Mouse (Mus musculus) liver, embryonic 11.5 days (tissue): ENCODE results near the gene Slc25a17. TPM values are rescaled to one million over a fixed set of nuclear protein-coding genes. Genes with fewer than 3 reads are reported as not detected.
A peak's percentile ranks its signal among the peaks of the same experiment; 100 is the strongest.

Experiments
- ATAC-seq: fragments of 200-750 bp; cut with Nextera tagmentation; replicated peaks from 2 replicates; pipeline ENCODE4 v1.8.0; 2017; ENCODE audit warnings: moderate number of reproducible peaks, mild to moderate bottlenecking, moderate TSS enrichment, moderate library complexity; ENCODE audit not compliant: low FRiP score
- DNase-seq: peaks from one replicate; pipeline ENCODE4 v3.0.0-alpha.2; 2017; ENCODE audit warnings: low spot score
- H3K27ac ChIP-seq: fragments of 300-500 bp; sonication (generic); 2 replicates; pipeline ENCODE4 v1.5.1; 2014; ENCODE audit warnings: mild to moderate bottlenecking, low read depth, low read length, control low read depth
- H3K27me3 ChIP-seq: fragments of 300-500 bp; sonication (generic); replicated peaks from 2 replicates; pipeline ENCODE4 v1.6.1; 2014; ENCODE audit warnings: low read length, mixed read lengths; ENCODE audit not compliant: control insufficient read depth, insufficient read depth
- H3K36me3 ChIP-seq: fragments of 300-500 bp; sonication (generic); 2 replicates; pipeline ENCODE4 v1.6.1; 2014; ENCODE audit warnings: mild to moderate bottlenecking, low read length, moderate library complexity, mixed read lengths; ENCODE audit not compliant: control insufficient read depth, insufficient read depth
- H3K4me1 ChIP-seq: fragments of 300-500 bp; sonication (generic); replicated peaks from 2 replicates; pipeline ENCODE4 v1.6.1; 2014; ENCODE audit warnings: low read length, mixed read lengths; ENCODE audit not compliant: control insufficient read depth, insufficient read depth
- H3K4me2 ChIP-seq: fragments of 300-500 bp; sonication (generic); 2 replicates; pipeline ENCODE4 v1.6.1; 2014; ENCODE audit warnings: mild to moderate bottlenecking, control low read depth, moderate library complexity
- H3K4me3 ChIP-seq: fragments of 300-500 bp; sonication (generic); 2 replicates; pipeline ENCODE4 v1.5.1; 2014; ENCODE audit warnings: low read depth, low read length, control low read depth
- H3K9ac ChIP-seq: fragments of 300-500 bp; sonication (generic); 2 replicates; pipeline ENCODE4 v1.6.1; 2014; ENCODE audit warnings: low read depth, low read length, control low read depth
- H3K9me3 ChIP-seq: fragments of 300-500 bp; sonication (generic); 2 replicates; pipeline ENCODE4 v1.6.1; 2016; ENCODE audit warnings: low read length, inconsistent platforms, mixed read lengths; ENCODE audit not compliant: control insufficient read depth
- WGBS: fragments of 180-500 bp; shearing (Covaris S2); extraction: QIAGEN DNeasy Blood & Tissue Kit; methylation state at CpG from one replicate; pipeline ENCODE4 v1.1.7; 2014; 5-methylcytosine and 5-hydroxymethylcytosine counted together
- polyA plus RNA-seq: library from polyadenylated mRNA; unstranded; fragments of >200 nt; fragmentation: Nextera tagmentation; extraction: Ambion mirVana; gene quantifications from 2 replicates; pipeline ENCODE4 v1.2.1, GENCODE M21; 2014

The Slc25a17 gene
- 71.9 and 74.6 TPM in 2 replicates for polyA plus RNA-seq

- ATAC-seq (peak; percentile 97), DNase-seq (peak; percentile 91)
- Histone ChIP-seq H3K36me3 (peaks cover 10% of the 10 kb centered on the region), H3K4me3 (peak within 1 kb of the TSS; percentile 73), H3K9ac (peak within 1 kb of the TSS; percentile 69), H3K27ac (peak within 1 kb of the TSS; percentile 80), H3K9me3 (no peaks in the 10 kb centered on the region), H3K27me3 (no peaks in the 10 kb centered on the region), H3K4me2 (peak within 1 kb of the TSS; percentile 90), H3K4me1 (peaks cover 28% of the 10 kb centered on the region)
- under 1% methylated on average over 30 of the region's 30 CpGs for WGBS
These were observed at the start of gene Slc25a17 for GRCm38 (mm10) chr15:81360345-81361021. Gene Slc25a17, minus strand, starts transcription at chr15:81360812.

- WGBS: 88% methylated on average over 1 of the region's 1 CpGs
- H3K9me3 ChIP-seq: no peaks in the 10 kb centered on the region
These were observed 47.6 kb upstream of the Slc25a17 start, which contains the start of gene Dnajb7 for GRCm38 (mm10) chr15:81408199-81408598. Gene Dnajb7, minus strand, starts transcription at chr15:81408299.

GRCm38 (mm10) chr15:81405008-81405407 lies 44.4 kb upstream of the Slc25a17 start:
- Histone ChIP-seq H3K9me3 (no peaks in the 10 kb centered on the region), H3K27ac (no peak overlapping the region), H3K36me3 (no peaks in the 10 kb centered on the region), H3K4me3 (no peak overlapping the region), H3K4me1 (peaks cover 9% of the 10 kb centered on the region; the same call in 1 of the 2 replicates), H3K4me2 (no peak overlapping the region), H3K9ac (no peak overlapping the region), H3K27me3 (no peaks in the 10 kb centered on the region)
- 89% methylated on average over 3 of the region's 3 CpGs for WGBS
- DNase-seq (no peak), ATAC-seq (no peak)

More at GRCm38 (mm10) chr15:81408199-81408598, 47.6 kb upstream of the Slc25a17 start, which contains the start of gene Dnajb7:
- Histone ChIP-seq H3K9ac (no peak within 1 kb of the TSS), H3K4me3 (no peak within 1 kb of the TSS), H3K27ac (no peak within 1 kb of the TSS), H3K4me1 (no peaks in the 10 kb centered on the region), H3K27me3 (no peaks in the 10 kb centered on the region), H3K4me2 (no peak within 1 kb of the TSS), H3K36me3 (no peaks in the 10 kb centered on the region)
- no peak for DNase-seq
- ATAC-seq: no peak

- 0% methylated on average over 50 of the region's 50 CpGs for WGBS
- Histone ChIP-seq H3K4me3 (peak within 1 kb of the TSS; percentile 75), H3K27me3 (no peaks in the 10 kb centered on the region), H3K27ac (peak within 1 kb of the TSS; percentile 73), H3K4me2 (peak within 1 kb of the TSS; percentile 86), H3K36me3 (no peaks in the 10 kb centered on the region), H3K9me3 (no peaks in the 10 kb centered on the region), H3K4me1 (peaks cover 12% of the 10 kb centered on the region; the same call in 1 of the 2 replicates), H3K9ac (peak within 1 kb of the TSS; percentile 85)
- DNase-seq (peak; percentile 97), ATAC-seq (peak; percentile 99)
These were observed 39.2 kb upstream of the Slc25a17 start, which contains the start of the genes St13 and Xpnpep3 for GRCm38 (mm10) chr15:81399638-81400315. Gene St13, minus strand, starts transcription at chr15:81400077. Gene Xpnpep3, plus strand, starts transcription at chr15:81400138.

- Histone ChIP-seq H3K4me1 (peaks cover 12% of the 10 kb centered on the region; the same call in 1 of the 2 replicates), H3K36me3 (no peaks in the 10 kb centered on the region), H3K27me3 (no peaks in the 10 kb centered on the region), H3K4me3 (peak overlapping the region; percentile 75), H3K9me3 (no peaks in the 10 kb centered on the region), H3K9ac (peak overlapping the region; percentile 85), H3K27ac (peak overlapping the region; percentile 73), H3K4me2 (peak overlapping the region; percentile 86)
- WGBS: 0% methylated on average over 21 of the region's 21 CpGs
- ATAC-seq (no peak; the same call in 1 of the 2 replicates), DNase-seq (no peak)
These were observed 38.7 kb upstream of the Slc25a17 start for GRCm38 (mm10) chr15:81399297-81399637.

- H3K27ac ChIP-seq: no peak overlapping the region
- H3K9ac ChIP-seq: peak overlapping the region; percentile 85
- H3K27me3 ChIP-seq: no peaks in the 10 kb centered on the region
- no peaks in the 10 kb centered on the region for H3K9me3 ChIP-seq
- no peaks in the 10 kb centered on the region for H3K36me3 ChIP-seq
- peak overlapping the region; percentile 86 for H3K4me2 ChIP-seq
- ATAC-seq (no peak), DNase-seq (no peak)
- peak overlapping the region; percentile 75 for H3K4me3 ChIP-seq
- peaks cover 12% of the 10 kb centered on the region; the same call in 1 of the 2 replicates for H3K4me1 ChIP-seq
These were observed 37.6 kb upstream of the Slc25a17 start for GRCm38 (mm10) chr15:81398189-81398588.

GRCm38 (mm10) chr15:81394211-81394915 lies 33.8 kb upstream of the Slc25a17 start:
- ATAC-seq (no peak), DNase-seq (no peak)
- Histone ChIP-seq H3K4me1 (peaks cover 3% of the 10 kb centered on the region; the same call in 1 of the 2 replicates), H3K9me3 (no peaks in the 10 kb centered on the region), H3K4me2 (no peak overlapping the region), H3K36me3 (peaks cover 10% of the 10 kb centered on the region; the same call in 1 of the 2 replicates), H3K27me3 (no peaks in the 10 kb centered on the region), H3K27ac (no peak overlapping the region), H3K4me3 (no peak overlapping the region), H3K9ac (no peak overlapping the region)
- 84% methylated on average over 8 of the region's 8 CpGs for WGBS

GRCm38 (mm10) chr15:81392997-81393396 lies 32.4 kb upstream of the Slc25a17 start:
- no peak for DNase-seq
- ATAC-seq: no peak
- H3K36me3 ChIP-seq: peaks cover 18% of the 10 kb centered on the region
- H3K27me3 ChIP-seq: no peaks in the 10 kb centered on the region
- H3K4me1 ChIP-seq: peaks cover 3% of the 10 kb centered on the region; the same call in 1 of the 2 replicates
- H3K9ac ChIP-seq: no peak overlapping the region
- no peak overlapping the region for H3K4me2 ChIP-seq
- no peak overlapping the region for H3K27ac ChIP-seq
- no peaks in the 10 kb centered on the region for H3K9me3 ChIP-seq
- H3K4me3 ChIP-seq: no peak overlapping the region
